Mouse (Mus musculus) liver, embryonic 13.5 days (tissue): ENCODE data around the gene Ubqln1. TPM values are rescaled to one million over a fixed set of nuclear protein-coding genes. Genes with fewer than 3 reads are reported as not detected.
A peak's percentile ranks its signal among the peaks of the same experiment; 100 is the strongest.

Experiments
- ATAC-seq: fragments of 200-750 bp; cut with Nextera tagmentation; 2 replicates; pipeline ENCODE4 v1.8.0; 2017; ENCODE audit warnings: low read depth, mild to moderate bottlenecking, moderate number of reproducible peaks, moderate library complexity
- DNase-seq: peaks from one replicate; pipeline ENCODE4 v3.0.0; 2022
- H3K27ac ChIP-seq: fragments of 300-500 bp; sonication (generic); 2 replicates; pipeline ENCODE4 v1.5.1; 2015; ENCODE audit warnings: moderate library complexity, mild to moderate bottlenecking, inconsistent platforms
- H3K27me3 ChIP-seq: fragments of 300-500 bp; sonication (generic); 2 replicates; pipeline ENCODE4 v1.6.1; 2015; ENCODE audit warnings: mild to moderate bottlenecking, inconsistent platforms
- H3K36me3 ChIP-seq: fragments of 300-500 bp; sonication (generic); 2 replicates; pipeline ENCODE4 v1.6.1; 2015; ENCODE audit warnings: mild to moderate bottlenecking, inconsistent platforms
- H3K4me1 ChIP-seq: fragments of 300-500 bp; sonication (generic); replicated peaks from 2 replicates; pipeline ENCODE4 v1.6.1; 2015; ENCODE audit warnings: inconsistent platforms
- H3K4me2 ChIP-seq: fragments of 300-500 bp; sonication (generic); 2 replicates; pipeline ENCODE4 v1.6.1; 2015; ENCODE audit warnings: inconsistent platforms, mild to moderate bottlenecking, moderate library complexity
- H3K4me3 ChIP-seq: fragments of 300-500 bp; sonication (generic); replicated peaks from 2 replicates; pipeline ENCODE4 v1.5.1; 2015; ENCODE audit warnings: mild to moderate bottlenecking, inconsistent platforms
- H3K9ac ChIP-seq: fragments of 300-500 bp; sonication (generic); 2 replicates; pipeline ENCODE4 v1.6.1; 2015; ENCODE audit warnings: mild to moderate bottlenecking, inconsistent platforms
- H3K9me3 ChIP-seq: fragments of 300-500 bp; sonication (generic); replicated peaks from 2 replicates; pipeline ENCODE4 v1.6.1; 2016; ENCODE audit warnings: inconsistent platforms
- WGBS: fragments of 180-500 bp; shearing (Covaris S2); methylation state at CpG from one replicate; pipeline ENCODE4 v1.1.7; 2015; ENCODE audit not compliant: insufficient replicate concordance; 5-methylcytosine and 5-hydroxymethylcytosine counted together
- polyA plus RNA-seq: library from polyadenylated mRNA; unstranded; fragments of >200 nt; fragmentation: Nextera tagmentation; extraction: Ambion mirVana; gene quantifications from 2 replicates; pipeline ENCODE4 v1.2.1, GENCODE M21; 2015

Gene Ubqln1
- polyA plus RNA-seq, result 46.0 and 57.4 TPM in 2 replicates

- Histone ChIP-seq H3K4me2 (peak within 1 kb of the TSS; percentile 90), H3K27me3 (no peaks in the 10 kb centered on the region), H3K4me3 (peak within 1 kb of the TSS; percentile 98), H3K9ac (peak within 1 kb of the TSS; percentile 98), H3K27ac (peak within 1 kb of the TSS; percentile 88), H3K9me3 (no peaks in the 10 kb centered on the region), H3K36me3 (0 out of 2 replicates have a peak, but pooled peaks cover under 1% of the 10 kb centered on the region), H3K4me1 (peaks cover 38% of the 10 kb centered on the region)
- peak; percentile 90 for ATAC-seq
- 3% methylated on average over 62 of the region's 62 CpGs for WGBS
- peak; percentile 80 for DNase-seq
Measured at GRCm38 (mm10) chr13:58215592-58216341, at the start of gene Ubqln1. Ubqln1 (minus strand) TSS chr13:58215653.

- Histone ChIP-seq H3K4me3 (no peak overlapping the region), H3K27me3 (no peaks in the 10 kb centered on the region), H3K4me1 (no peaks in the 10 kb centered on the region; the same call in none of the 2 replicates), H3K27ac (no peak overlapping the region), H3K4me2 (no peak overlapping the region), H3K36me3 (no peaks in the 10 kb centered on the region; the same call in 1 of the 2 replicates), H3K9me3 (no peaks in the 10 kb centered on the region), H3K9ac (no peak overlapping the region)
- DNase-seq, result no peak
- ATAC-seq, result no peak
- WGBS, result 69% methylated on average over 8 of the region's 8 CpGs
Measured at GRCm38 (mm10) chr13:58263546-58263945, 48.1 kb upstream of the Ubqln1 start.

- Histone ChIP-seq H3K4me2 (no peak overlapping the region), H3K4me1 (no peaks in the 10 kb centered on the region; the same call in none of the 2 replicates), H3K9me3 (no peaks in the 10 kb centered on the region), H3K9ac (no peak overlapping the region), H3K27ac (no peak overlapping the region), H3K27me3 (no peaks in the 10 kb centered on the region), H3K36me3 (no peaks in the 10 kb centered on the region; the same call in 1 of the 2 replicates), H3K4me3 (no peak overlapping the region)
- WGBS, result 69% methylated on average over 4 of the region's 4 CpGs
- no peak for DNase-seq
- ATAC-seq, result no peak
Measured at GRCm38 (mm10) chr13:58261674-58262073, 46.2 kb upstream of the Ubqln1 start.

- Histone ChIP-seq H3K9me3 (no peaks in the 10 kb centered on the region), H3K27ac (no peak overlapping the region), H3K36me3 (no peaks in the 10 kb centered on the region), H3K4me1 (no peaks in the 10 kb centered on the region; the same call in 1 of the 2 replicates), H3K4me3 (no peak overlapping the region), H3K4me2 (no peak overlapping the region), H3K27me3 (no peaks in the 10 kb centered on the region), H3K9ac (no peak overlapping the region)
- 76% methylated on average over 1 of the region's 1 CpGs for WGBS
- no peak for DNase-seq
- ATAC-seq, result no peak
Measured at GRCm38 (mm10) chr13:58253268-58253667, 37.8 kb upstream of the Ubqln1 start.

GRCm38 (mm10) chr13:58248957-58249356 lies 33.5 kb upstream of the Ubqln1 start:
- Histone ChIP-seq H3K27ac (no peak overlapping the region), H3K27me3 (no peaks in the 10 kb centered on the region), H3K9ac (no peak overlapping the region), H3K9me3 (no peaks in the 10 kb centered on the region), H3K4me1 (peaks cover 7% of the 10 kb centered on the region), H3K4me3 (no peak overlapping the region), H3K36me3 (no peaks in the 10 kb centered on the region), H3K4me2 (no peak overlapping the region)
- no peak for DNase-seq
- WGBS, result 68% methylated on average over 5 of the region's 5 CpGs
- ATAC-seq, result no peak

- Histone ChIP-seq H3K9ac (no peak overlapping the region), H3K4me2 (no peak overlapping the region), H3K9me3 (no peaks in the 10 kb centered on the region), H3K36me3 (no peaks in the 10 kb centered on the region), H3K4me1 (no peaks in the 10 kb centered on the region), H3K27ac (no peak overlapping the region), H3K4me3 (no peak overlapping the region), H3K27me3 (no peaks in the 10 kb centered on the region)
- DNase-seq (no peak), ATAC-seq (no peak)
- WGBS, result 84% methylated on average over 7 of the region's 7 CpGs
Measured at GRCm38 (mm10) chr13:58236536-58236935, 21.1 kb upstream of the Ubqln1 start.

- Histone ChIP-seq H3K4me2 (no peak overlapping the region), H3K4me1 (peaks cover 7% of the 10 kb centered on the region), H3K9ac (no peak overlapping the region), H3K9me3 (no peaks in the 10 kb centered on the region), H3K27ac (no peak overlapping the region), H3K27me3 (no peaks in the 10 kb centered on the region), H3K36me3 (no peaks in the 10 kb centered on the region), H3K4me3 (no peak overlapping the region)
- DNase-seq (no peak), ATAC-seq (no peak)
- 49% methylated on average over 5 of the region's 5 CpGs for WGBS
Measured at GRCm38 (mm10) chr13:58232611-58233010, 17.2 kb upstream of the Ubqln1 start.

GRCm38 (mm10) chr13:58232070-58232469 lies 16.6 kb upstream of the Ubqln1 start:
- no peak for DNase-seq
- Histone ChIP-seq H3K4me2 (no peak overlapping the region), H3K36me3 (no peaks in the 10 kb centered on the region), H3K9ac (no peak overlapping the region), H3K9me3 (0 out of 2 replicates have a peak, but pooled peaks cover 2% of the 10 kb centered on the region), H3K27me3 (no peaks in the 10 kb centered on the region), H3K4me1 (peaks cover 7% of the 10 kb centered on the region), H3K4me3 (no peak overlapping the region), H3K27ac (no peak overlapping the region)
- no peak for ATAC-seq
- WGBS, result 77% methylated on average over 8 of the region's 8 CpGs

- 42% methylated on average over 2 of the region's 2 CpGs for WGBS
- no peak overlapping the region for H3K27ac ChIP-seq
- H3K27me3 ChIP-seq, result no peaks in the 10 kb centered on the region
- no peaks in the 10 kb centered on the region for H3K36me3 ChIP-seq
- H3K4me2 ChIP-seq, result no peak overlapping the region
- DNase-seq (no peak), ATAC-seq (peak; percentile 59)
- 0 out of 2 replicates have a peak, but pooled peaks cover 2% of the 10 kb centered on the region for H3K9me3 ChIP-seq
- H3K4me3 ChIP-seq, result no peak overlapping the region
- H3K9ac ChIP-seq, result no peak overlapping the region
- peaks cover 7% of the 10 kb centered on the region for H3K4me1 ChIP-seq
Measured at GRCm38 (mm10) chr13:58228624-58229023, 13.2 kb upstream of the Ubqln1 start.

GRCm38 (mm10) chr13:58225694-58226093 lies 10.2 kb upstream of the Ubqln1 start:
- Histone ChIP-seq H3K9me3 (0 out of 2 replicates have a peak, but pooled peaks cover 2% of the 10 kb centered on the region), H3K27me3 (no peaks in the 10 kb centered on the region), H3K4me3 (no peak overlapping the region), H3K27ac (no peak overlapping the region), H3K36me3 (no peaks in the 10 kb centered on the region), H3K9ac (no peak overlapping the region), H3K4me1 (peaks cover 7% of the 10 kb centered on the region), H3K4me2 (no peak overlapping the region)
- WGBS, result 71% methylated on average over 8 of the region's 8 CpGs
- DNase-seq (no peak), ATAC-seq (no peak)

- peaks cover 11% of the 10 kb centered on the region for H3K4me1 ChIP-seq
- H3K4me2 ChIP-seq, result no peak overlapping the region
- H3K9ac ChIP-seq, result no peak overlapping the region
- WGBS, result 73% methylated on average over 3 of the region's 3 CpGs
- no peak for DNase-seq
- H3K36me3 ChIP-seq, result no peaks in the 10 kb centered on the region
- H3K27me3 ChIP-seq, result no peaks in the 10 kb centered on the region
- ATAC-seq, result no peak
- H3K27ac ChIP-seq, result no peak overlapping the region
- H3K4me3 ChIP-seq, result no peak overlapping the region
- no peaks in the 10 kb centered on the region for H3K9me3 ChIP-seq
Measured at GRCm38 (mm10) chr13:58220206-58220605, 4.8 kb upstream of the Ubqln1 start.

GRCm38 (mm10) chr13:58217536-58217935 lies 2.1 kb upstream of the Ubqln1 start:
- Histone ChIP-seq H3K9ac (no peak overlapping the region), H3K27me3 (no peaks in the 10 kb centered on the region), H3K9me3 (no peaks in the 10 kb centered on the region), H3K4me1 (peaks cover 30% of the 10 kb centered on the region), H3K4me2 (no peak overlapping the region), H3K4me3 (no peak overlapping the region), H3K27ac (no peak overlapping the region), H3K36me3 (no peaks in the 10 kb centered on the region)
- WGBS, result 65% methylated on average over 2 of the region's 2 CpGs
- DNase-seq, result no peak
- no peak for ATAC-seq
